Mouse (Mus musculus) bone marrow, adult 2 months (tissue): ENCODE measurements around the gene Scn5a.

Experiments
- CTCF ChIP-seq: fragments of 200-500 bp; IDR thresholded peaks from 2 replicates; pipeline ENCODE4 v1.5.1; 2011; ENCODE audit warnings: low read length, control low read depth; ENCODE audit not compliant: control insufficient read depth, insufficient read depth
- POLR2A ChIP-seq: fragments of 200-500 bp; IDR thresholded peaks from 2 replicates; pipeline ENCODE4 v1.6.1; 2011; ENCODE audit warnings: low read depth, mild to moderate bottlenecking, control low read depth, low read length, borderline replicate concordance; ENCODE audit not compliant: control insufficient read depth

DNA sequence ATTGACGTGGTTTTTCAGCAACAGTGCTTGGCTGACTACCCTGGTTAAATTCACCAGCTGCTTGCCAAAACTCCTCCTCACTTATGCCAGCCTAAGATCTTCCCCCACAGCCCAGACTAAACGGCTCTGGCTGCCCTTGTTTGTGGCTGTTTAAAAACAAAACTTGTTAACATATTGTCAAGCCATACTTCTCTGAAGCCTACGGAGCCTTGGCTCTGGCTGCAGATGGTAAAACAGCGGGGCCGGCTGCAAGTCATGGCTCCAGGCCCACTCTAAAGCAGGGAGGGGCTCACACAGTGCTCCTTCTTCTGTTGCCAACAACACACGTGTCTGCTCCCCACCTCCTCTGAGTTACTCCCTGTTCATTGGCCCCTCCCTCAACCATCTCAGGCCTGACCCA, 67.9 kb downstream of the Scn5a start:
- TF ChIP-seq POLR2A (no peak), CTCF (no peak)
